Mouse (Mus musculus) T-helper 2 cell (primary cell): ENCODE results near the gene Klra5.
"Not testable (repeated sequence)": the region's sequence is repeated elsewhere in the genome, so short reads cannot be mapped to it uniquely, and the experiment has no call there.

Experiments
- in situ Hi-C: fragments of 300-600 bp; cut with MboI, MseI; formaldehyde crosslinking; loops from one replicate; pipeline ENCODE4 v1.15.1; 2025; ENCODE audit warnings: high pct_unique_total_duplicates

The Klra5 gene

DNA sequence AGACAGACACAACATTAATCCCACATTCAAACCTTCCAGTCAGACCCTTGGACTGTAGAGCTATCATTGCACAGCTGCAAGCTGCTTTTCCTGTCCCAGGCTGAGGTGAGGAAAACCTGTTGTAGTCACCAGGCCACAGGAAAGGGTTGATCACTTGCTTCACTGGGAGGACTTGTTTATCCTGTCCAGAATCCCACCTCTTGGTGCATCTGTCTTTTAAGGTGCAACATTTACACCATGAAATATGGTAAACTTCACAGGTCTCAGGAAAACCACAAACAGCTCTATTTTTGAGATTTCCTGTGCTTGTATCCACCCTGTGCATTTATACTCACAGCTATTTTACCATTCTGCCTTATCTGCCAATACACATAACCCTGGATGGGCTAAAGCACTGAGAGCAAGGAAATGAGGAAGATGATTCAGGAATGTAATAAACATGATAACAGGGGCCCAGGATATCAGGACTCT is at the start of gene Klra5:
Gene Klra5, minus strand, starts transcription at position 175 of the 471 bp plus-strand sequence.
- in situ Hi-C loops = not testable (repeated sequence)

DNA sequence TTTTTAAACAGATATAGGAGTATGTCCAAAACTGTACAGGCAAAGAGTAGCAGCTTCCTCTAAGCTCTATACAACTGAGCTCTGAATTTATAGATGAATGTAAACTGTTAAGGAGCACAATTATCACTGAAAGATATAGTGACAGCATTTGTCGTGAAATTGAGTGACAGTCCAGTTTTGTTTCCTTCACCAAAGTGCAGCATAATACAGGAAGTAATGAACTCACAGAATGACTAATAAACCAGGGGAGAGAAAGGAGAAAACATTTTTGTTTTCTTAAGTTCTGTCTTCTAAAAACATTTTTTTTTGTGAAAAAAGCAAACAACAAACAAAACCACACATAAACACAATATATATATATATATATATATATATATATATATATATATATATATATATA is 454 bp downstream of the Klra5 start:
- in situ Hi-C loops = no loop called here

DNA sequence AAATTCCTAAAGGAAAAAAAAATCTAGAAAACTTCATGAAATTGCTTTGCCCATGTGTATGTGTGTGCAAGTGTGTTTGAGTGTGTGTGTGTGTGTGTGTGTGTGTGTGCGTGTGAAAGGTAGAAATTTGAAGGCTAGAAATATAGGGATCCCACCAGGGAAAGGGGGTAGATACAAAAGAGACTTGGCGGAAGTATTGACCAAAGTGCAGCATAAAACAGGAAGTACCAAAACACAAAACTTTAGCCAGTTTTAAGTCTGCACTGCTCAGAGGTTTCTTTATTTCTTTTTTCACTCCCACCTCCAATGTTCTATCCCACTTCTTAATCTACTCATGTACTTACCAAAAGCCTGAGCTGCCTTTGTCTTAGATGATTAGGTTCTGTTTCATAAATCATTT is 34.9 kb downstream of the Klra5 start:
- in situ Hi-C loops = no loop called here

DNA sequence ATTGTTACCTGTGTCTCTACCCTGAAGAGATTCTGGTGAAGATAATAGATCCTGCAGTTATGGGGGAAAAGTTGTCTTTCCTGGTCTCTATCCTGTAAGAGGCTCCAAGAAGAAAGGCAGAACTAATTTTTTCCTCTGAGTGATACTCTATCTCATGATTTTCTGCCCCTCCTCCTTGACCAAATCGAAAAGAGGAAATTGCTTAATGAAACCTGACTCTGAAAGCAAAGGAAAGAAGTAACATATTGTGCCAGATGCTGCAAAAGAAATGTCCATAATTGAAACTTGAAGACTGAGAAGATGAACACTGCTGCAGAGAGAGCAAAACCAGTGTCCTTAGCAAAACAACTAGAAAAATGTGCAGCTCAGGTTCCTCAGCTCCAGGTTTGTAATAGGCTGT is 40.9 kb downstream of the Klra5 start, which contains the start of gene Klra17:
Gene Klra17, minus strand, starts transcription at position 124 of the 400 bp plus-strand sequence.
- in situ Hi-C loops = no loop called here

DNA sequence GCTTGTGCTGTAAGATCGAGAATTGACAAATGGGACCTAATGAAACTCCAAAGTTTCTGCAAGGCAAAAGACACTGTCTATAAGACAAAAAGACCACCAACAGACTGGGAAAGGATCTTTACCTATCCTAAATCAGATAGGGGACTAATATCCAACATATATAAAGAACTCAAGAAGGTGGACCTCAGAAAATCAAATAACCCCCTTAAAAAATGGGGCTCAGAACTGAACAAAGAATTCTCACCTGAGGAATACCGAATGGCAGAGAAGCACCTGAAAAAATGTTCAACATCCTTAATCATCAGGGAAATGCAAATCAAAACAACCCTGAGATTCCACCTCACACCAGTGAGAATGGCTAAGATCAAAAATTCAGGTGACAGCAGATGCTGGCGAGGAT is 55.1 kb downstream of the Klra5 start, which contains the start of gene Gm17631:
Gene Gm17631, plus strand, starts transcription at position 301 of the 400 bp plus-strand sequence.
- in situ Hi-C loops = not testable (repeated sequence)
